Mouse (Mus musculus) heart, adult 2 months (tissue): ENCODE measurements at regions not wholly inside any gene's neighbourhood (a gene's known extent, or its start where the extent isn't known, plus 50 kb on each side); places are given as distances from the start of the nearest gene placed in this dataset.
A peak's percentile ranks its signal among the peaks of the same experiment; 100 is the strongest.

Experiments used
- DNase-seq, 2 experiments: peaks; one replicate each; pipeline ENCODE4 v3.0.0; 2021
- H3K27ac ChIP-seq: fragments of 200-600 bp; 2 replicates; pipeline ENCODE4 v1.8.1; 2022
- H3K27me3 ChIP-seq: fragments of 200-500 bp; 2 replicates; pipeline ENCODE4 v1.6.1; 2012; ENCODE audit warnings: mild to moderate bottlenecking, low read length, inconsistent platforms, mixed read lengths; ENCODE audit not compliant: control insufficient read depth, insufficient read depth
- H3K36me3 ChIP-seq: fragments of 200-500 bp; 2 replicates; pipeline ENCODE4 v1.6.1; 2012; ENCODE audit warnings: low read length, inconsistent platforms; ENCODE audit not compliant: control insufficient read depth, insufficient read depth
- H3K4me1 ChIP-seq: fragments of 200-500 bp; 2 replicates; pipeline ENCODE4 v1.6.1; 2011; ENCODE audit warnings: low read length; ENCODE audit not compliant: control insufficient read depth, insufficient read depth
- H3K4me3 ChIP-seq: fragments of 200-600 bp; 2 replicates; pipeline ENCODE4 v1.8.1; 2022
- H3K79me2 ChIP-seq: fragments of 200-500 bp; replicated peaks from 2 replicates; pipeline ENCODE4 v1.6.1; 2012; ENCODE audit warnings: mild to moderate bottlenecking, inconsistent platforms, low read length, moderate library complexity, mixed read lengths; ENCODE audit not compliant: control insufficient read depth, insufficient read depth
- H3K9ac ChIP-seq: fragments of 200-500 bp; 2 replicates; pipeline ENCODE4 v1.6.1; 2012; ENCODE audit warnings: low read depth, mild to moderate bottlenecking, control low read depth, inconsistent platforms, low read length, mixed read lengths
- CTCF ChIP-seq: fragments of 200-600 bp; IDR thresholded peaks from 2 replicates; pipeline ENCODE4 v1.8.1; 2022; ENCODE audit warnings: antibody characterized with exemption, mild to moderate bottlenecking, moderate library complexity
- EP300 ChIP-seq: fragments of 200-500 bp; IDR thresholded peaks from 2 replicates; pipeline ENCODE4 v1.6.1; 2011; ENCODE audit warnings: low read depth, low read length, control low read depth; ENCODE audit not compliant: insufficient read depth
- POLR2A ChIP-seq: fragments of 200-500 bp; IDR thresholded peaks from 2 replicates; pipeline ENCODE4 v1.6.1; 2011; ENCODE audit warnings: mild to moderate bottlenecking, low read depth, low read length, control low read depth; ENCODE audit not compliant: insufficient read depth
- WGBS: fragments of 180-500 bp; shearing (Covaris S2); methylation state at CpG from one replicate; pipeline ENCODE4 v1.1.7; 2018; 5-methylcytosine and 5-hydroxymethylcytosine counted together
- intact Hi-C: fragments of 180-260 bp; cut with DNase I; formaldehyde crosslinking; loops from one replicate; pipeline ENCODE4 v1.15.1; 2025

DNA sequence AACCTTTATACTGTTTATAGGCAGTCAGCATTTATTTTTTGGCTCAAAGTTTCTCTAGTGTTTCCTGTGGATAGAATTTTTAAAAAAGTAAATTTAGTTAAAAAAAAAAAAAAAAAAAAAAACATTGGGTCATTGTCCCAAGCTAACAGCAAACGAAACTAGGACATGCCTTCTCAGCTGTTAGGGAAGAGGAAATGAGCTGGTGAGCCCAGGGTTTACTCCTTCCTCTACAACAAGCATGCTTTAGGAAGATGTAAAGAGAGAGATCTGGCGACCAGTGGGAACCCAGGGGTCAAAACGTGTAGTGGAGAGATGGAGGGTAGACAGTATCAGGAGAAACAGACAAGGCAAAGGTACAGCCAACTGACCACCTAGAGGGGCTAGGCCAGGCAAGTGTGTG is 81.6 kb upstream of the Peli1 start:
- H3K27me3 ChIP-seq = no peaks in the 10 kb centered on the region
- TF ChIP-seq EP300 = no peak
- TF ChIP-seq CTCF = no peak
- no peak for TF ChIP-seq POLR2A
- intact Hi-C loops = no loop called here

DNA sequence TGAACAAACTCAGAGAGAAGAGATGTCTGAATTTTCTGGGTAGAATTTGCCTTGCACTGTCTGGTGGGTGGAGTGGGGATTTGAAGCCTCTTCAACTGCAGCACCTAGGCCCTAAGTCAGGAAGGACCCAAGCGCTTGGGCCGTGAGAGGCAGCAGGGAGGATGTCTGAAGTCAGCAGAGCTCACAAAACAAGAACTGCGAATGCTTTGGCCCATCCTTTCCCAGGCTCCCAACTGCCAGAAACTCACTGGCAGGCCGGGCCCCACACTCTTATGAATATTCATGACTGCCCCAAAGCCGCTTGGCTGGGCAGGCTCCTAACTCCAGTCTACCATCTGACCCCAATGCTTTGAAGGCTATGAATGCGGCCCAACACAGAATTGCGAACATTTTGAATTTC is 80.2 kb upstream of the Peli1 start:
- 83% methylated on average over 7 of the region's 7 CpGs for WGBS
- DNase-seq = no peak
- Histone ChIP-seq H3K79me2 (no peaks in the 10 kb centered on the region), H3K4me3 (no peak overlapping the region), H3K9ac (no peak overlapping the region), H3K27me3 (no peaks in the 10 kb centered on the region), H3K27ac (no peak overlapping the region), H3K4me1 (peaks cover 4% of the 10 kb centered on the region), H3K36me3 (peaks cover 9% of the 10 kb centered on the region)
- intact Hi-C loops = no loop called here
- TF ChIP-seq POLR2A = no peak
- TF ChIP-seq CTCF = no peak
- TF ChIP-seq EP300 = no peak

More for the DNA sequence above, 81.6 kb upstream of the Peli1 start:
- H3K36me3 ChIP-seq = no peaks in the 10 kb centered on the region
- H3K27ac ChIP-seq = no peak overlapping the region
- H3K4me1 ChIP-seq = no peaks in the 10 kb centered on the region
- H3K4me3 ChIP-seq = no peak overlapping the region
- no peak for DNase-seq
- no peak overlapping the region for H3K9ac ChIP-seq
- 41% methylated on average over 3 of the region's 3 CpGs for WGBS
- H3K79me2 ChIP-seq = no peaks in the 10 kb centered on the region

DNA sequence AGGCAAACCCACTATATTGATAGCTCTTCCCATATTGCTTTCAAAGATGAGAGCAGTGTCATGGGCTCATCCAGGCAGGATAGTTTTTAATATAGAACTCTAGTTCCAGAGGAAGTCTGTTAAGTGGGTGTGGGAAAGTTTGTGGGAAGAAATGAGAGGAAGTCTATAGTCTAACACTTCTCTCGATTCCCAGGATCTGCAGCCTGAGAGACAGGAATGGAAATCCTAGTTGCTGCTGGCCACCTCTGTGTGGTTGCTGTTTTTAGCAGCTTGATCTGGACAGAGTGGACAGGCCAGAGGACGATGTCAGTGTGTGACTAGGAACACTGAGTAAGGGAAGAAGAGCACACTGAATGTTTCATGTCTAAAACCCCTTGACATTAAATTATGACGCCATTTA is 76.8 kb upstream of the Peli1 start:
- Histone ChIP-seq H3K79me2 (no peaks in the 10 kb centered on the region), H3K27ac (peak overlapping the region; percentile 53), H3K4me1 (peaks cover 9% of the 10 kb centered on the region), H3K9ac (no peak overlapping the region), H3K27me3 (no peaks in the 10 kb centered on the region), H3K36me3 (peaks cover 9% of the 10 kb centered on the region), H3K4me3 (no peak overlapping the region)
- DNase-seq = peak in 1 of 2 experiments; percentile 37
- TF ChIP-seq POLR2A = no peak
- no peak for TF ChIP-seq CTCF
- no peak for TF ChIP-seq EP300
- WGBS = 9% methylated on average over 3 of the region's 3 CpGs
- intact Hi-C loops = no loop called here

GRCm38 (mm10) chr11:21015536-21015935 is 75.6 kb upstream of the Peli1 start:
- no peak overlapping the region for H3K9ac ChIP-seq
- 6% methylated on average over 3 of the region's 3 CpGs for WGBS
- H3K27me3 ChIP-seq = no peaks in the 10 kb centered on the region
- H3K4me3 ChIP-seq = no peak overlapping the region
- intact Hi-C loops = no loop called here
- H3K4me1 ChIP-seq = peaks cover 9% of the 10 kb centered on the region
- no peaks in the 10 kb centered on the region for H3K79me2 ChIP-seq
- DNase-seq = no peak
- H3K27ac ChIP-seq = peak overlapping the region; percentile 53
- TF ChIP-seq EP300 = no peak
- no peak for TF ChIP-seq CTCF
- TF ChIP-seq POLR2A = no peak
- peaks cover 9% of the 10 kb centered on the region for H3K36me3 ChIP-seq

- Histone ChIP-seq H3K36me3 (peaks cover 9% of the 10 kb centered on the region), H3K4me1 (peaks cover 9% of the 10 kb centered on the region), H3K27me3 (no peaks in the 10 kb centered on the region), H3K9ac (no peak overlapping the region), H3K4me3 (no peak overlapping the region), H3K79me2 (no peaks in the 10 kb centered on the region), H3K27ac (peak overlapping the region; percentile 0; the same call in 1 of the 2 replicates)
- 16% methylated on average over 4 of the region's 4 CpGs for WGBS
- intact Hi-C loops = no loop called here
- no peak for TF ChIP-seq POLR2A
- no peak for TF ChIP-seq EP300
- no peak for TF ChIP-seq CTCF
- no peak for DNase-seq
These were observed 74.9 kb upstream of the Peli1 start for GRCm38 (mm10) chr11:21016133-21016746.

- Histone ChIP-seq H3K27me3 (no peaks in the 10 kb centered on the region), H3K79me2 (no peaks in the 10 kb centered on the region), H3K4me1 (peaks cover 9% of the 10 kb centered on the region), H3K27ac (no peak overlapping the region), H3K4me3 (no peak overlapping the region), H3K9ac (no peak overlapping the region), H3K36me3 (peaks cover 9% of the 10 kb centered on the region)
- intact Hi-C loops = no loop called here
- no peak for DNase-seq
- TF ChIP-seq EP300 (no peak), POLR2A (no peak), CTCF (no peak)
- WGBS = 84% methylated on average over 6 of the region's 6 CpGs
These were observed 74.2 kb upstream of the Peli1 start for GRCm38 (mm10) chr11:21016791-21017329.
